Mouse (Mus musculus) G1E (cell line): ENCODE measurements around the gene Rps6ka1.

ENCODE experiments used
- CTCF ChIP-seq: IDR thresholded peaks from 2 replicates; pipeline ENCODE4 v1.5.1; 2012; ENCODE audit warnings: low read depth, low read length, inconsistent platforms, mixed read lengths
- GATA1 ChIP-seq: IDR thresholded peaks from 2 replicates; pipeline ENCODE4 v1.6.1; 2012; ENCODE audit warnings: borderline replicate concordance, low read length, inconsistent platforms, mixed read lengths

DNA sequence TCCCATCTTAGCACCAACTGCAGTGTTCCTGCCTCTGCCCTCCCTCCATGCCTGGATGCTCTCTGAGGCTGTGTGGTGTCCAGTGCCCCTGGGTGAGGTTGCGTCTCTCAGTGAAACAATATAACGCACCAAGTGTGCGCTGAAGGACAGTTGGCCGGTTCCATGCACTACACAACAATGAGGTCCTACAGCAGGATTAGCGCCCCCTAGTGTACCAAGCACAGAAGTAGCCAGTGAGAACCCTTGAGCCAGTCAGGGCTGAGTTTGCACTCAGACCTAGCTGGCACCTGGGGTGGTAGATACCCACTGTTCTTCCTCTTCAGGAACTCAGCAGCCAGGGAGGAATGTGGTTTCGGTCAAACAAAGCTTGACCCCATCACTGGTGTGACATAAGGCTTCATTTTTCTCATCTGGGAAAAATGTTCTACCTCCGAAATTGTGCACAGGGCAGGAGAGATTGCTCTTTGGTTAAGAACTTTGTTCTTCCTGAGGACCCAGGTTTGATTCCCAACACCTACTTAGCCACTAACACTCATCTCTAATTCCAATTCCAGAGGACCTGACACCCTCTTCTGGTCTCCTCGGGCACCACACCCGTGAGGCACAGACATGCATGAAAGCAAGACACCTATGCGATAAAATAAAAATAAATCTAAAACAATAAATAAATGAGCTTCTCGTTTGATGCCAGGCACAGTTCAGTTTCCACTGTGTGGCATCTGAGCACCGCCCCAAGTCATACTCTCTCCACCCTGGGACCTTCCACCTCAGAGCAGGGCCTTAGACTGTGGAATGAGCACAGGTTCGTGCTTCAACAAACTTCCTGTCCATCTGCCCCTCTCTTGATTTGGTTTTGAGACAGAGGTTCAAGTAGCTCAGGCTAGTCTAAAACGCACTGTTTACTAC is 9.5 kb downstream of the Rps6ka1 start:
- TF ChIP-seq GATA1, result no peak
- TF ChIP-seq CTCF, result peak; percentile 71
